ENCODE assay signal across 13 mouse cellular contexts in genomic region chr3:62348514-62349217, GRCm38 (mm10).
"Had no signal": no experiment of that assay in that cellular context is flagged by ENCODE, and none has a peak within 500 bp of the region (broad histone marks: within the 10 kb centered on the region; RNA-seq: fewer than 3 reads in every experiment).

No protein-coding gene starts in this region.

- H3K27ac ChIP-seq: kidney, postnatal 0 days; limb, embryonic 13.5 days; liver, embryonic 13.5 days; midbrain, embryonic 12.5 days; neural tube, embryonic 13.5 days had no signal

- H3K9ac ChIP-seq: limb, embryonic 13.5 days; liver, embryonic 13.5 days; midbrain, embryonic 12.5 days; neural tube, embryonic 13.5 days had no signal

- H3K9me3 ChIP-seq: limb, embryonic 13.5 days; liver, embryonic 13.5 days; megakaryocyte, embryonic 14.5 days; midbrain, embryonic 12.5 days; neural tube, embryonic 13.5 days had no signal

- H3K4me1 ChIP-seq: limb, embryonic 13.5 days; liver, embryonic 13.5 days; megakaryocyte, embryonic 14.5 days; midbrain, embryonic 12.5 days; neural tube, embryonic 13.5 days had no signal

- H3K4me3 ChIP-seq: limb, embryonic 13.5 days; liver, embryonic 13.5 days; megakaryocyte, embryonic 14.5 days; midbrain, embryonic 12.5 days; neural tube, embryonic 13.5 days had no signal

- DNase-seq: kidney, adult 11 months; kidney, adult 9 months; kidney, postnatal 36 days; left cerebral cortex, postnatal 4 days; liver, embryonic 13.5 days; right cerebral cortex, postnatal 25 days; thymus, postnatal 4 days had no signal

- ATAC-seq: midbrain, embryonic 16.5 days had no signal

- H3K4me2 ChIP-seq: limb, embryonic 13.5 days; liver, embryonic 13.5 days; midbrain, embryonic 12.5 days; neural tube, embryonic 13.5 days had no signal

- H3K36me3 ChIP-seq: liver, embryonic 13.5 days; midbrain, embryonic 12.5 days; neural tube, embryonic 13.5 days had no signal

- H3K27me3 ChIP-seq: limb, embryonic 13.5 days; liver, embryonic 13.5 days; megakaryocyte, embryonic 14.5 days; midbrain, embryonic 12.5 days; neural tube, embryonic 13.5 days had no signal
